Mouse (Mus musculus): ENCODE results near the gene Sez6l. TPM values are rescaled to one million over a fixed set of nuclear protein-coding genes. Genes with fewer than 3 reads are reported as not detected.
"Not testable (repeated sequence)": the region's sequence is repeated elsewhere in the genome, so short reads cannot be mapped to it uniquely, and the experiment has no call there.

The Sez6l gene
- polyA plus RNA-seq, 1 experiment from 2014 or later = 0.75 TPM

GRCm38 (mm10) chr5:112432033-112432432 lies 145.0 kb downstream of the Sez6l start:
- H3K27me3 ChIP-seq (replicated peaks; ENCODE audit: low read depth, poor library complexity, severe bottlenecking) = peaks cover 62% of the 10 kb centered on the region
- no peak overlapping the region for H3K27ac ChIP-seq (replicated peaks)
- H3K9me3 ChIP-seq = no peaks in the 10 kb centered on the region
- H3K4me3 ChIP-seq = no peak overlapping the region
- WGBS = 67% methylated on average over 5 of the region's 5 CpGs
- no peaks in the 10 kb centered on the region for H3K36me3 ChIP-seq (replicated peaks)
- no peak for DNase-seq (ENCODE audit: low spot score)
- peaks cover 32% of the 10 kb centered on the region for H3K4me1 ChIP-seq

DNA sequence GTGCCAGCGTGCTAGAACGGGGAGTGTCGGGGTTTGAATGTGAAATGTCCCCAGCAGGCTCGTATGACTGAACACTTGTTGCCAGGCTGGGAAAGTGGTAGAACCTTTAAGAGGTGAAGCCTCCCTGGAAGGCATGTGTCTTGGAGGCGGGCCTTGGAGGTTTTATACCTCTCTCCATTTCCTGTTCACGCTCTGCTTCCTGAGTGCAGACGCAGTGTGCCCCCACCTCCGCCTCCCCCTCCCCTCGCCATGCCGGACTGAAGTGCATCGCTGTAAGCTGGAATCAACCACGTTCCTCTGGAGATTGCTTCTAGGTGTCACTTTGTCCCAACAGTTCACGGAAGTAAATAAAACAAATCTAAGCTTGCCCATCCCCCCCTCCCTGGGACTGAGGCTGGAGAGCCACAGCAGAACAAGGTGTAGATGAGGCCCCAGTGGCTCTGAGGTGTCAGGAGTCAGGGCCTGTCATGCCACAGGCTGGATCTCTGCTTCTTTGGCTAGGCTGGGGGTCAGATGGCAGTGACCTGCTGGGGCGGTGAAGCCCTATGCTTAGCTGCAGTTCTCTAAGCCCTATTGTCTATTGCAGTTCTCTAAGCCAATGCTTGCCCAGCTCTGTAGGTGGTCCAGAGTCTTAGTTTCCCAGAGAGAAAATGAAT lies 145.7 kb downstream of the Sez6l start:
- Histone ChIP-seq H3K4me3 (peak overlapping the region; percentile 6; the same call in 1 of the 2 replicates), H3K9me3 (no peaks in the 10 kb centered on the region), H3K27ac (replicated peaks) (no peak overlapping the region), H3K4me1 (peaks cover 35% of the 10 kb centered on the region), H3K27me3 (replicated peaks; ENCODE audit: low read depth, poor library complexity, severe bottlenecking) (peaks cover 67% of the 10 kb centered on the region), H3K36me3 (replicated peaks) (no peaks in the 10 kb centered on the region)
- no peak for DNase-seq (ENCODE audit: low spot score)
- 23% methylated on average over 14 of the region's 14 CpGs for WGBS

- Histone ChIP-seq H3K4me1 (peaks cover 44% of the 10 kb centered on the region), H3K27ac (replicated peaks) (no peak overlapping the region), H3K36me3 (replicated peaks) (no peaks in the 10 kb centered on the region), H3K27me3 (replicated peaks; ENCODE audit: low read depth, poor library complexity, severe bottlenecking) (peaks cover 83% of the 10 kb centered on the region), H3K4me3 (peak overlapping the region; percentile 14; the same call in 1 of the 2 replicates), H3K9me3 (no peaks in the 10 kb centered on the region)
- peak; percentile 82 for DNase-seq (ENCODE audit: low spot score)
- WGBS = 14% methylated on average over 19 of the region's 19 CpGs
Measured at GRCm38 (mm10) chr5:112428944-112429343, 148.0 kb downstream of the Sez6l start.

- H3K27me3 ChIP-seq (replicated peaks; ENCODE audit: low read depth, poor library complexity, severe bottlenecking) = peaks cover 80% of the 10 kb centered on the region
Measured at GRCm38 (mm10) chr5:112427283-112427682, 149.7 kb downstream of the Sez6l start.

DNA sequence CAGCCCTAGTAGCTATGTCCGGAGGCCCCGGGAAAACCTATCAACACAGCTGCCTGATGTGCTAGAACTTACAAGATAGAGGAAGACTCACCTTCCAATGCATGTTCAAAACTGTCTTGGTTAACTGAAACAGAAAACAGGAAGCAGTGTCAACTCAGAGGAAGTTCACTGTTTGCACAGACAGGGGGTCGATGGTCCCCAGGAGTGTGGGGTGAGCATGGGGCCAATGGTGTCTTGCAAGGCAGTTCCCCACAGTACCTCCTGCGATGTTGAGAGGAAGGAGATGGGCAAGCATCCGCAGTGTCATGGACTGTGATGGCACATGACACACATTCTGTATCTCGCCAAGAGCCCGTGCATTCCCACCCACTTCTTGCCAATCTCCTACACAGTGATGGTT lies 150.3 kb downstream of the Sez6l start:
- DNase-seq (ENCODE audit: low spot score) = no peak
- H3K4me3 ChIP-seq = no peak overlapping the region
- peaks cover 34% of the 10 kb centered on the region for H3K4me1 ChIP-seq
- WGBS = 89% methylated on average over 7 of the region's 7 CpGs
- no peaks in the 10 kb centered on the region for H3K36me3 ChIP-seq (replicated peaks)
- peaks cover 76% of the 10 kb centered on the region for H3K27me3 ChIP-seq (replicated peaks; ENCODE audit: low read depth, poor library complexity, severe bottlenecking)
- H3K27ac ChIP-seq (replicated peaks) = no peak overlapping the region
- no peaks in the 10 kb centered on the region for H3K9me3 ChIP-seq

More at GRCm38 (mm10) chr5:112427283-112427682, 149.7 kb downstream of the Sez6l start:
- Histone ChIP-seq H3K4me3 (no peak overlapping the region), H3K9me3 (no peaks in the 10 kb centered on the region), H3K36me3 (replicated peaks) (no peaks in the 10 kb centered on the region), H3K4me1 (peaks cover 41% of the 10 kb centered on the region), H3K27ac (replicated peaks) (no peak overlapping the region)
- 48% methylated on average over 2 of the region's 2 CpGs for WGBS
- DNase-seq (ENCODE audit: low spot score) = peak; percentile 79

- no peaks in the 10 kb centered on the region for H3K36me3 ChIP-seq (replicated peaks)
- 34% methylated on average over 12 of the region's 12 CpGs for WGBS
- DNase-seq (ENCODE audit: low spot score) = peak; percentile 63
- peaks cover 29% of the 10 kb centered on the region for H3K27me3 ChIP-seq (replicated peaks; ENCODE audit: low read depth, poor library complexity, severe bottlenecking)
- no peak overlapping the region for H3K4me3 ChIP-seq
- H3K27ac ChIP-seq (replicated peaks) = no peak overlapping the region
- peaks cover 13% of the 10 kb centered on the region for H3K4me1 ChIP-seq
- H3K9me3 ChIP-seq = no peaks in the 10 kb centered on the region
Measured at GRCm38 (mm10) chr5:112419535-112419934, 157.4 kb downstream of the Sez6l start.

DNA sequence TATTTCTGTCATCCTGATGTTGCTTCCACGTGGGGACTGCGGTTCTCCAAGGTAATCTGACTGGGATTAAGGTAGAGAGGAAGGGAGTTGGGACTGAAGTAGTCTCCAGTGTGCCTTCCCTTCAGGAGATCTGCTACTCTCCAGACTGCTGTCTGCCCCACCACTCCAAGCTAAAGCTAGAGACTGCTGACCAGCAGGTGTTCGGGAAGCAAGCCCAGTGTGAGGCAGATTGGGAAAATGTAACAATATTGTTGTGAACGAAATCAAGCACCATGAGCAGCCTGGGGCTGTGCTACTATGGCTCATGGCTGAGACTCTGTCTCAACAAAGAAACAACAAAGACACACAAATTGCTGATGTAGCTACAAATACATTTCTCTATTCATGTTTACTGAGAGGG lies 159.0 kb downstream of the Sez6l start:
- Histone ChIP-seq H3K4me1 (peaks cover 7% of the 10 kb centered on the region), H3K9me3 (no peaks in the 10 kb centered on the region), H3K27me3 (replicated peaks; ENCODE audit: low read depth, poor library complexity, severe bottlenecking) (peaks cover 18% of the 10 kb centered on the region; the same call in 1 of the 2 replicates), H3K4me3 (no peak overlapping the region), H3K27ac (replicated peaks) (no peak overlapping the region), H3K36me3 (replicated peaks) (no peaks in the 10 kb centered on the region)
- no peak for DNase-seq (ENCODE audit: low spot score)
- WGBS = 66% methylated on average over 4 of the region's 4 CpGs

GRCm38 (mm10) chr5:112416673-112417072 lies 160.3 kb downstream of the Sez6l start:
- WGBS = 60% methylated on average over 5 of the region's 5 CpGs
- Histone ChIP-seq H3K36me3 (replicated peaks) (no peaks in the 10 kb centered on the region), H3K27ac (replicated peaks) (no peak overlapping the region), H3K4me3 (no peak overlapping the region), H3K9me3 (no peaks in the 10 kb centered on the region), H3K4me1 (peaks cover 16% of the 10 kb centered on the region), H3K27me3 (replicated peaks; ENCODE audit: low read depth, poor library complexity, severe bottlenecking) (peaks cover 28% of the 10 kb centered on the region)
- DNase-seq (ENCODE audit: low spot score) = no peak

GRCm38 (mm10) chr5:112412781-112413180 lies 164.2 kb downstream of the Sez6l start:
- H3K9me3 ChIP-seq; DNase-seq (ENCODE audit: low spot score); H3K36me3 ChIP-seq (replicated peaks); H3K27ac ChIP-seq (replicated peaks); H3K4me3 ChIP-seq: not testable (repeated sequence)
- Histone ChIP-seq H3K4me1 (peaks cover 23% of the 10 kb centered on the region), H3K27me3 (replicated peaks; ENCODE audit: low read depth, poor library complexity, severe bottlenecking) (peaks cover 39% of the 10 kb centered on the region)
- WGBS = 79% methylated on average over 4 of the region's 4 CpGs

DNA sequence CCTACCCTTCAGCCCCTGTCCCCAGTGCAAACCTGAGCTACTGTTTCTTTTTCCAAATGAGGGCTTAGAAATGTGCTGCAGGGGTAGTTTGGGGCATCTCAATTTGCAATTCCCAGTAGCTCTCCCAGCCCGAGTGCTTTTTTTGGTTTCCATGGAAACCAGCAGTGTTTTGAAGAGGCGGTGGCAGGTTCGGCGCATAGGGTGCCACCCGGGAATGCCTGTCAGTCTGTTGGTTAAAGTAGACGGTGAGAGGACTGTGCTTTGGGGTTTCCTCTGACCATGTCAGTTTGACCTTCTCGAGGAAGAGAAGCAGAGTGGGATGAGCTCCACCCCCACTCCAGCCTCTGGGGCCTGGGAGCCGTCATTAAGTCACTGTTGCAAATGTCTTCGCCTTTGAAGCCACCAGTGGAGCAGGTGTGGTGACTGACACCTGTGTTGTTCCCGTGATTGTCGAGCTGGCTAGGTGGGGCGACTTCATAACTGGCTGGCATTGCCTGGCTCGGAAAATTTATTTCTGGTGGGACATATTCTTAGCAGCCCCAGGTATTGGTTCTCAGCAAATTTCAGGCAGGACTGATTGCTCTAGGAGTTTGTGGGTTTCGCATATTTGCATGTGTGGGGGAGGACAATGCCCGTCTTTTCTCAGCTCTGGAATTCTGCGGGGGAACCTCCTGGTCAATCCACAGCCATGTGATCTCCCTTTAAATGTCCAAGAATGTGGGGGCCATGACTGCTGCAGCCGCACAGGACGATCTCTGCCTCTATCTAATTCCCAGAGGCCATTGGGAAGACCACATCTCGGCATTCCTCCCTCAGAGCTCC lies 165.3 kb downstream of the Sez6l start:
- WGBS = 15% methylated on average over 19 of the region's 19 CpGs
- Histone ChIP-seq H3K27ac (replicated peaks) (peak overlapping the region; percentile 30; the same call in 1 of the 2 replicates), H3K27me3 (replicated peaks; ENCODE audit: low read depth, poor library complexity, severe bottlenecking) (peaks cover 43% of the 10 kb centered on the region), H3K4me1 (peaks cover 26% of the 10 kb centered on the region), H3K36me3 (replicated peaks) (no peaks in the 10 kb centered on the region), H3K9me3 (no peaks in the 10 kb centered on the region), H3K4me3 (peak overlapping the region; percentile 33; the same call in 1 of the 2 replicates)
- peak; percentile 76 for DNase-seq (ENCODE audit: low spot score)

DNA sequence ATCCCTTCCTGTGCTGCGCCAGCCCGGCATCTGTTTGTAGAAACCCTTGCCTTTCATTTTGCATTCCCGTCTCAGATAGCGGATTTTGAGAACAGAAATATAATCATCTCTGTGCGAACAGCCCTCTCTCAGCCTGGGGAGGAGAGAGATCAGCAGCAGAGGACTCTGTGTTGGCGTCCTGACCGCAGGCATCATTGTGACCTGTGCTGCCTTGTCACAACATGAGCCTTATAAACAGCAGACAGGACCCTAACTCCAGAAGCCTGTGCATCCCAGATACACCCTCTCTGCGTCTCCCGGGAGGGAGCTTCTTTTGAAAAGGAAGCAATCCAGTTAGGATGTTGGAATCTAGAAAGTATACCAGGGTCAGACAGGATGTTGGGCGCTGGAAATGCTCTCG lies 165.9 kb downstream of the Sez6l start:
- no peak for DNase-seq (ENCODE audit: low spot score)
- 39% methylated on average over 11 of the region's 11 CpGs for WGBS
- peaks cover 22% of the 10 kb centered on the region for H3K4me1 ChIP-seq

GRCm38 (mm10) chr5:112409274-112409673 lies 167.7 kb downstream of the Sez6l start:
- 75% methylated on average over 5 of the region's 5 CpGs for WGBS
- DNase-seq (ENCODE audit: low spot score) = no peak
- no peaks in the 10 kb centered on the region for H3K36me3 ChIP-seq (replicated peaks)
- peaks cover 22% of the 10 kb centered on the region for H3K4me1 ChIP-seq
- H3K27me3 ChIP-seq (replicated peaks; ENCODE audit: low read depth, poor library complexity, severe bottlenecking) = peaks cover 43% of the 10 kb centered on the region
- H3K27ac ChIP-seq (replicated peaks) = no peak overlapping the region
- no peaks in the 10 kb centered on the region for H3K9me3 ChIP-seq
- H3K4me3 ChIP-seq = no peak overlapping the region

More for the DNA sequence above, 165.9 kb downstream of the Sez6l start:
- no peaks in the 10 kb centered on the region for H3K9me3 ChIP-seq
- peak overlapping the region; percentile 33; the same call in 1 of the 2 replicates for H3K4me3 ChIP-seq
- H3K36me3 ChIP-seq (replicated peaks) = no peaks in the 10 kb centered on the region
- H3K27me3 ChIP-seq (replicated peaks; ENCODE audit: low read depth, poor library complexity, severe bottlenecking) = peaks cover 43% of the 10 kb centered on the region
- H3K27ac ChIP-seq (replicated peaks) = peak overlapping the region; percentile 48; the same call in 1 of the 2 replicates

Measured in embryonic facial prominence, embryonic 10.5 days (tissue).